Mouse (Mus musculus) embryonic facial prominence, embryonic 11.5 days (tissue): ENCODE measurements around the gene Lrba. TPM values are rescaled to one million over a fixed set of nuclear protein-coding genes. Genes with fewer than 3 reads are reported as not detected.
A peak's percentile ranks its signal among the peaks of the same experiment; 100 is the strongest.

Experiments
- ATAC-seq: fragments of 200-750 bp; cut with Nextera tagmentation; replicated peaks from 2 replicates; pipeline ENCODE4 v1.8.0; 2017; ENCODE audit warnings: low read depth; ENCODE audit not compliant: insufficient number of reproducible peaks, low FRiP score, low TSS enrichment
- DNase-seq: peaks from one replicate; pipeline ENCODE4 v3.0.0-alpha.2; 2015; ENCODE audit warnings: low spot score
- H3K27ac ChIP-seq: fragments of 300-500 bp; sonication (generic); replicated peaks from 2 replicates; pipeline ENCODE4 v1.5.1; 2014; ENCODE audit warnings: mild to moderate bottlenecking, low read depth, low read length, control low read depth
- H3K27me3 ChIP-seq: fragments of 300-500 bp; sonication (generic); 2 replicates; pipeline ENCODE4 v1.6.1; 2014; ENCODE audit warnings: mild to moderate bottlenecking, low read length, moderate library complexity, mixed read lengths; ENCODE audit not compliant: control insufficient read depth, insufficient read depth
- H3K36me3 ChIP-seq: fragments of 300-500 bp; sonication (generic); replicated peaks from 2 replicates; pipeline ENCODE4 v1.6.1; 2014; ENCODE audit warnings: low read depth, mild to moderate bottlenecking, low read length, moderate library complexity, mixed read lengths; ENCODE audit not compliant: control insufficient read depth, insufficient read depth
- H3K4me1 ChIP-seq: fragments of 300-500 bp; sonication (generic); 2 replicates; pipeline ENCODE4 v1.6.1; 2014; ENCODE audit warnings: low read length, mixed read lengths; ENCODE audit not compliant: control insufficient read depth, insufficient read depth
- H3K4me2 ChIP-seq: fragments of 300-500 bp; sonication (generic); 2 replicates; pipeline ENCODE4 v1.6.1; 2014; ENCODE audit warnings: low read depth, mild to moderate bottlenecking, control low read depth, low read length, moderate library complexity
- H3K4me3 ChIP-seq: fragments of 300-500 bp; sonication (generic); 2 replicates; pipeline ENCODE4 v1.5.1; 2014; ENCODE audit warnings: low read depth, low read length, control low read depth
- H3K9ac ChIP-seq: fragments of 300-500 bp; sonication (generic); replicated peaks from 2 replicates; pipeline ENCODE4 v1.6.1; 2014; ENCODE audit warnings: mild to moderate bottlenecking, control low read depth, low read length
- H3K9me3 ChIP-seq: fragments of 300-500 bp; sonication (generic); replicated peaks from 2 replicates; pipeline ENCODE4 v1.6.1; 2016; ENCODE audit warnings: mild to moderate bottlenecking, low read length, inconsistent platforms, mixed read lengths; ENCODE audit not compliant: control insufficient read depth
- WGBS: fragments of 180-500 bp; shearing (Covaris S2); extraction: QIAGEN DNeasy Blood & Tissue Kit; methylation state at CpG from one replicate; pipeline ENCODE4 v1.1.7; 2014; 5-methylcytosine and 5-hydroxymethylcytosine counted together
- polyA plus RNA-seq: library from polyadenylated mRNA; unstranded; fragments of >200 nt; fragmentation: Nextera tagmentation; extraction: Ambion mirVana; gene quantifications from 2 replicates; pipeline ENCODE4 v1.2.1, GENCODE M21; 2014

The Lrba gene
- polyA plus RNA-seq, 1 experiment from 2014 or later: 8.9 TPM

GRCm38 (mm10) chr3:86712758-86713157, 488.3 kb downstream of the Lrba start:
- Histone ChIP-seq H3K9ac (no peak overlapping the region), H3K27ac (no peak overlapping the region), H3K36me3 (no peaks in the 10 kb centered on the region), H3K27me3 (no peaks in the 10 kb centered on the region), H3K4me3 (no peak overlapping the region), H3K4me2 (no peak overlapping the region), H3K9me3 (no peaks in the 10 kb centered on the region), H3K4me1 (no peaks in the 10 kb centered on the region; the same call in 1 of the 2 replicates)
- ATAC-seq (no peak), DNase-seq (no peak)
- WGBS: 43% methylated on average over 3 of the region's 3 CpGs

GRCm38 (mm10) chr3:86714446-86714845, 490.0 kb downstream of the Lrba start:
- H3K4me1 ChIP-seq: no peaks in the 10 kb centered on the region; the same call in 1 of the 2 replicates
- no peaks in the 10 kb centered on the region for H3K27me3 ChIP-seq
- ATAC-seq: no peak
- no peaks in the 10 kb centered on the region for H3K9me3 ChIP-seq
- WGBS: 68% methylated on average over 2 of the region's 2 CpGs
- no peak overlapping the region for H3K9ac ChIP-seq
- no peak for DNase-seq
- no peak overlapping the region for H3K4me2 ChIP-seq
- H3K27ac ChIP-seq: 0 out of 2 replicates have a peak overlapping the region, but pooled peaks have one; percentile 13
- no peaks in the 10 kb centered on the region for H3K36me3 ChIP-seq
- H3K4me3 ChIP-seq: no peak overlapping the region

- ATAC-seq (no peak), DNase-seq (no peak)
- Histone ChIP-seq H3K9me3 (no peaks in the 10 kb centered on the region), H3K4me3 (no peak overlapping the region), H3K27me3 (no peaks in the 10 kb centered on the region), H3K4me2 (no peak overlapping the region), H3K9ac (no peak overlapping the region), H3K4me1 (no peaks in the 10 kb centered on the region), H3K27ac (no peak overlapping the region), H3K36me3 (no peaks in the 10 kb centered on the region)
- 35% methylated on average over 9 of the region's 9 CpGs for WGBS
These were observed 499.2 kb downstream of the Lrba start for GRCm38 (mm10) chr3:86723415-86724298.

- no peaks in the 10 kb centered on the region for H3K4me1 ChIP-seq
- DNase-seq (no peak), ATAC-seq (no peak)
- H3K9ac ChIP-seq: no peak overlapping the region
- no peaks in the 10 kb centered on the region for H3K27me3 ChIP-seq
- WGBS: 70% methylated on average over 9 of the region's 9 CpGs
- H3K4me2 ChIP-seq: no peak overlapping the region
- H3K36me3 ChIP-seq: no peaks in the 10 kb centered on the region
- no peaks in the 10 kb centered on the region for H3K9me3 ChIP-seq
- H3K4me3 ChIP-seq: no peak overlapping the region
- no peak overlapping the region for H3K27ac ChIP-seq
These were observed 500.6 kb downstream of the Lrba start for GRCm38 (mm10) chr3:86725113-86725512.

- no peak overlapping the region for H3K27ac ChIP-seq
- no peaks in the 10 kb centered on the region for H3K27me3 ChIP-seq
- DNase-seq (no peak), ATAC-seq (no peak)
- H3K4me3 ChIP-seq: no peak overlapping the region
- no peaks in the 10 kb centered on the region for H3K4me1 ChIP-seq
- H3K9ac ChIP-seq: no peak overlapping the region
- WGBS: 84% methylated on average over 3 of the region's 3 CpGs
- no peaks in the 10 kb centered on the region for H3K36me3 ChIP-seq
- H3K9me3 ChIP-seq: no peaks in the 10 kb centered on the region
- H3K4me2 ChIP-seq: no peak overlapping the region
These were observed 514.4 kb downstream of the Lrba start for GRCm38 (mm10) chr3:86738831-86739230.

- ATAC-seq: no peak
These were observed 515.3 kb downstream of the Lrba start for GRCm38 (mm10) chr3:86739745-86740144.

GRCm38 (mm10) chr3:86745348-86745747, 520.9 kb downstream of the Lrba start:
- Histone ChIP-seq H3K27ac (no peak overlapping the region), H3K36me3 (no peaks in the 10 kb centered on the region), H3K4me3 (no peak overlapping the region), H3K4me2 (no peak overlapping the region), H3K4me1 (no peaks in the 10 kb centered on the region), H3K27me3 (no peaks in the 10 kb centered on the region), H3K9me3 (no peaks in the 10 kb centered on the region), H3K9ac (no peak overlapping the region)
- WGBS: 79% methylated on average over 4 of the region's 4 CpGs
- no peak for ATAC-seq
- no peak for DNase-seq

More at GRCm38 (mm10) chr3:86739745-86740144, 515.3 kb downstream of the Lrba start:
- H3K4me3 ChIP-seq: no peak overlapping the region
- H3K9me3 ChIP-seq: no peaks in the 10 kb centered on the region
- no peak overlapping the region for H3K9ac ChIP-seq
- H3K27me3 ChIP-seq: no peaks in the 10 kb centered on the region
- no peaks in the 10 kb centered on the region for H3K36me3 ChIP-seq
- no peak overlapping the region for H3K4me2 ChIP-seq
- WGBS: 70% methylated on average over 4 of the region's 4 CpGs
- no peak overlapping the region for H3K27ac ChIP-seq
- no peaks in the 10 kb centered on the region for H3K4me1 ChIP-seq
- DNase-seq: no peak

- no peak for DNase-seq
- no peaks in the 10 kb centered on the region for H3K4me1 ChIP-seq
- H3K27me3 ChIP-seq: no peaks in the 10 kb centered on the region
- no peak overlapping the region for H3K27ac ChIP-seq
- no peak for ATAC-seq
- no peak overlapping the region for H3K4me3 ChIP-seq
- WGBS: 81% methylated on average over 10 of the region's 10 CpGs
- no peaks in the 10 kb centered on the region for H3K36me3 ChIP-seq
- H3K4me2 ChIP-seq: no peak overlapping the region
- no peaks in the 10 kb centered on the region for H3K9me3 ChIP-seq
- no peak overlapping the region for H3K9ac ChIP-seq
These were observed 521.5 kb downstream of the Lrba start for GRCm38 (mm10) chr3:86745769-86746512.
